Mouse (Mus musculus): ENCODE measurements around the gene Grip2. TPM values are rescaled to one million over a fixed set of nuclear protein-coding genes. Genes with fewer than 3 reads are reported as not detected.

Grip2 gene
- total and polyA plus RNA-seq, 3 experiments: 0.07 TPM; not detected in 2

DNA sequence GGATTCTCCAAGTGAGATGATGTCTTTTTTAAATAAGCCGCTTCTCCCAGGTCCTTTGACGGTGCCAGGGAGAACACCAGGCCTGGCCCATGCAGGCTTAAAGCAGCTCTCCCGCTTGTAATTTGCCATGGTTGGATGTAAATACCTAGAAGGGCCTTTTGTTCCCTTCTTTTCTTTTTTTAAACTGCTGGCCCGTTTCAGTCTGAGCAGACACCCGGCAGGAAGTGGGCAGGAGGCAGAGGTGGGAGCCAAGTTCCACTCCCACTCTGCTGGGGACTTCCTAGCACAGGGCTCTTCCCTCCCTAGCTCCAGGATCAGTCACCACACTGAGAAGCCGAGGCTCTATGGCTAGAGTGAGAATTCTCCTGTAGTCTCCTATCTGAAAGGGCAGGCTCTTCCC is 73.0 kb downstream of the Grip2 start:
- Histone ChIP-seq H3K4me2 (ENCODE audit: insufficient read depth, low read depth, poor library complexity, severe bottlenecking) (no peak overlapping the region), H3K9me3 (replicated peaks; ENCODE audit: low read length) (no peaks in the 10 kb centered on the region), H3K4me3 (replicated peaks in 1 of 3; ENCODE audit: low read depth in 2 of 3, low read length in 2 of 3, poor library complexity in 1 of 3) (no peak overlapping the region), H3K27me3 (replicated peaks) (no peaks in the 10 kb centered on the region), H3K9ac (ENCODE audit: insufficient read depth, low read depth) (no peak overlapping the region), H3K27ac (ENCODE audit: insufficient read depth, low read depth) (no peak overlapping the region), H3K36me3 (replicated peaks in 1 of 2; ENCODE audit: control insufficient read depth in 1 of 2, insufficient read depth in 1 of 2, low read length in 1 of 2) (peaks cover 25 to 79% of the 10 kb centered on the region in 2 experiments), H3K4me1 (ENCODE audit: control insufficient read depth in 1 of 2, insufficient read depth in 2 of 2) (peaks cover 12 to 31% of the 10 kb centered on the region in 2 experiments), H3K79me2 (replicated peaks; ENCODE audit: control insufficient read depth, extremely low read depth, insufficient read depth, poor library complexity, severe bottlenecking) (no peaks in the 10 kb centered on the region)
- TF ChIP-seq SMC3 (IDR thresholded peaks at IDR 0.05; ENCODE audit: low read depth, low read length) (no peak), MAZ (IDR thresholded peaks at IDR 0.05; ENCODE audit: low read depth, low read length) (no peak), ZC3H11A (IDR thresholded peaks at IDR 0.05; ENCODE audit: low read depth, low read length) (no peak), JUN (IDR thresholded peaks at IDR 0.05; ENCODE audit: insufficient read depth, low read depth, low read length) (no peak), SIN3A (IDR thresholded peaks at IDR 0.05; ENCODE audit: low read length) (no peak), UBTF (IDR thresholded peaks at IDR 0.05; ENCODE audit: low read depth, low read length) (no peak), ZMIZ1 (IDR thresholded peaks at IDR 0.05; ENCODE audit: low read depth, low read length) (no peak), GABPA (IDR thresholded peaks at IDR 0.05; ENCODE audit: insufficient replicate concordance, low read depth, low read length) (no peak), MAX (IDR thresholded peaks at IDR 0.05; ENCODE audit: low read length) (no peak), TBP (conservative IDR thresholded peaks at IDR 0.05; ENCODE audit: low read depth, low read length) (no peak), MEF2A (IDR thresholded peaks at IDR 0.05; ENCODE audit: borderline replicate concordance, low read depth, low read length) (no peak), USF1 (IDR thresholded peaks at IDR 0.05; ENCODE audit: low read depth, low read length) (no peak), JUND (conservative IDR thresholded peaks at IDR 0.05; ENCODE audit: low read depth, low read length) (no peak), POLR2A (IDR thresholded peaks at IDR 0.05; ENCODE audit: low read depth, low read length) (no peak), ETS1 (conservative IDR thresholded peaks at IDR 0.05; ENCODE audit: low read depth, low read length) (no peak), EP300 (IDR thresholded peaks at IDR 0.05; ENCODE audit: low read length) (no peak), RCOR1 (conservative IDR thresholded peaks at IDR 0.05; ENCODE audit: low read depth, low read length) (no peak), PAX5 (IDR thresholded peaks at IDR 0.05; ENCODE audit: low read length) (no peak), CHD1 (IDR thresholded peaks at IDR 0.05; ENCODE audit: low read depth, low read length) (no peak), NELFE (IDR thresholded peaks at IDR 0.05; ENCODE audit: low read depth, low read length) (no peak)
- dilution Hi-C loops (cut with MboI; ENCODE audit: extremely low pct_ligation_motif_present, extremely low pct_unique_long_range_greater_than_20kb, low sequenced_read_pairs): no loop called here
- no peak for DNase-seq (ENCODE audit: extremely low read depth)
- in situ Hi-C loops (cut with MboI; ENCODE audit: low pct_ligation_motif_present, low pct_unique_long_range_greater_than_20kb, low sequenced_read_pairs): no loop called here

DNA sequence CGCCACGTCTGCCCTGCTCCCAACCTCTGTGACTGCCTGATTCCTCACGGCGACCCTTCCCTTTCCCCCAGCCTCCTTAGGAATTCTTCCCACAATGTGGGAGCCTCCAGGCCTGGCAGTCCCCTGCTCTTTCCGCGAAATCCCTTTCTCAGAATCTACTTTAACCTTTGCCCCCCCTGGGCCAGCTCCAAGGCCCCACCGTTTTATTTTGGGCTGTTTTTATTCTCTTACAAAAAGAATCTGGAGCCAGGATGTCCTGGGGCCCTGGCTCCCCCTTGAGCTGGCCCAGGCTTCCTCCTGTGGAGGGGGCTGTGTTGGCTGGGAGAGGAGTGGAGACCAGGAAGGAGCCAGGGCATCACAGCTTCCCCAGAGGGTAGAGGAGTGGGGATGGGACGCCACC is 74.2 kb downstream of the Grip2 start:
- H3K27me3 ChIP-seq (replicated peaks): no peaks in the 10 kb centered on the region
- dilution Hi-C loops (cut with MboI; ENCODE audit: extremely low pct_ligation_motif_present, extremely low pct_unique_long_range_greater_than_20kb, low sequenced_read_pairs) (no loop called here), in situ Hi-C loops (cut with MboI; ENCODE audit: low pct_ligation_motif_present, low pct_unique_long_range_greater_than_20kb, low sequenced_read_pairs) (no loop called here)
- H3K79me2 ChIP-seq (replicated peaks; ENCODE audit: control insufficient read depth, extremely low read depth, insufficient read depth, poor library complexity, severe bottlenecking): no peaks in the 10 kb centered on the region
- H3K36me3 ChIP-seq (replicated peaks in 1 of 2; ENCODE audit: control insufficient read depth in 1 of 2, insufficient read depth in 1 of 2, low read length in 1 of 2): peaks cover 28 to 84% of the 10 kb centered on the region in 2 experiments
- TF ChIP-seq NRF1 (IDR thresholded peaks at IDR 0.05; ENCODE audit: low read depth, low read length) (no peak), E2F4 (IDR thresholded peaks at IDR 0.05; ENCODE audit: insufficient replicate concordance, low read depth, low read length) (no peak), USF1 (IDR thresholded peaks at IDR 0.05; ENCODE audit: low read depth, low read length) (no peak), RCOR1 (conservative IDR thresholded peaks at IDR 0.05; ENCODE audit: low read depth, low read length) (no peak), CTCF (conservative IDR thresholded peaks at IDR 0.05 in 1 of 2, IDR thresholded peaks at IDR 0.05 in 1 of 2; ENCODE audit: low read depth in 2 of 2, low read length in 2 of 2) (no peak), JUND (conservative IDR thresholded peaks at IDR 0.05; ENCODE audit: low read depth, low read length) (no peak), KAT2A (IDR thresholded peaks at IDR 0.05; ENCODE audit: insufficient replicate concordance, low read length) (no peak)
- H3K27ac ChIP-seq (ENCODE audit: insufficient read depth, low read depth): no peak overlapping the region
- no peak overlapping the region for H3K4me2 ChIP-seq (ENCODE audit: insufficient read depth, low read depth, poor library complexity, severe bottlenecking)
- DNase-seq (ENCODE audit: extremely low read depth): no peak
- no peak overlapping the region for H3K9ac ChIP-seq (ENCODE audit: insufficient read depth, low read depth)
- H3K4me1 ChIP-seq (ENCODE audit: control insufficient read depth in 1 of 2, insufficient read depth in 2 of 2): peaks cover 8 to 26% of the 10 kb centered on the region in 2 experiments
- no peak overlapping the region for H3K4me3 ChIP-seq (replicated peaks in 1 of 3; ENCODE audit: low read depth in 2 of 3, low read length in 2 of 3, poor library complexity in 1 of 3)
- H3K9me3 ChIP-seq (replicated peaks; ENCODE audit: low read length): no peaks in the 10 kb centered on the region

Data from CH12.LX (cell line).